Mouse (Mus musculus) liver, embryonic 14.5 days (tissue): ENCODE measurements around the gene Mrpl39. TPM values are rescaled to one million over a fixed set of nuclear protein-coding genes. Genes with fewer than 3 reads are reported as not detected.
A peak's percentile ranks its signal among the peaks of the same experiment; 100 is the strongest.

Source experiments
- ATAC-seq: fragments of 200-750 bp; cut with Nextera tagmentation; 2 replicates; pipeline ENCODE4 v1.8.0; 2017; ENCODE audit warnings: moderate number of reproducible peaks, mild to moderate bottlenecking, moderate library complexity; ENCODE audit not compliant: insufficient read depth
- DNase-seq, 3 experiments: peaks; one replicate each; pipeline ENCODE4 v3.0.0-alpha.2; 2012 to 2013; ENCODE audit warnings: low read depth in 3 of 3, low spot score in 3 of 3
- H3K27ac ChIP-seq: fragments of 300-500 bp; sonication (generic); 2 replicates; pipeline ENCODE4 v1.5.1; 2014; ENCODE audit warnings: moderate library complexity, mild to moderate bottlenecking, control low read depth, inconsistent platforms
- H3K27me3 ChIP-seq: fragments of 300-500 bp; sonication (generic); 2 replicates; pipeline ENCODE4 v1.6.1; 2014; ENCODE audit warnings: mild to moderate bottlenecking, low read length, moderate library complexity; ENCODE audit not compliant: control insufficient read depth, insufficient read depth
- H3K36me3 ChIP-seq: fragments of 300-500 bp; sonication (generic); replicated peaks from 2 replicates; pipeline ENCODE4 v1.6.1; 2014; ENCODE audit warnings: low read depth; ENCODE audit not compliant: control insufficient read depth, insufficient read depth
- H3K4me1 ChIP-seq, 2 experiments: fragments of 200-500 bp in 1 of 2; fragments of 300-500 bp in 1 of 2; sonication (generic) in 1 of 2; replicated peaks; 2 replicates each; pipeline ENCODE4 v1.6.1; 2012 to 2014; ENCODE audit warnings: antibody characterized with exemption in 1 of 2, inconsistent platforms in 1 of 2, low read length in 1 of 2; ENCODE audit not compliant: control insufficient read depth in 2 of 2, insufficient read depth in 2 of 2
- H3K4me2 ChIP-seq: fragments of 300-500 bp; sonication (generic); 2 replicates; pipeline ENCODE4 v1.6.1; 2014; ENCODE audit warnings: low read depth, mild to moderate bottlenecking, control low read depth, moderate library complexity
- H3K4me3 ChIP-seq, 2 experiments: fragments of 200-500 bp in 1 of 2; fragments of 300-500 bp in 1 of 2; sonication (generic) in 1 of 2; 2 replicates each; pipeline ENCODE4 v1.5.1; 2012 to 2014; ENCODE audit warnings: low read depth in 2 of 2, low read length in 2 of 2, mild to moderate bottlenecking in 2 of 2, control low read depth in 1 of 2, inconsistent platforms in 1 of 2, moderate library complexity in 1 of 2; ENCODE audit not compliant: insufficient read depth in 1 of 2
- H3K9ac ChIP-seq: fragments of 300-500 bp; sonication (generic); replicated peaks from 2 replicates; pipeline ENCODE4 v1.6.1; 2014; ENCODE audit warnings: mild to moderate bottlenecking, control low read depth, moderate library complexity
- H3K9me3 ChIP-seq: fragments of 300-500 bp; sonication (generic); 2 replicates; pipeline ENCODE4 v1.6.1; 2016; ENCODE audit warnings: low read length, mixed read lengths; ENCODE audit not compliant: control insufficient read depth
- CTCF ChIP-seq: IDR thresholded peaks from 2 replicates; pipeline ENCODE4 v1.5.1; 2016; ENCODE audit warnings: antibody characterized with exemption, low read depth, control low read depth
- EP300 ChIP-seq: IDR thresholded peaks from 2 replicates; pipeline ENCODE4 v1.6.1; 2016; ENCODE audit warnings: antibody characterized with exemption, low read depth
- WGBS: fragments of 180-500 bp; shearing (Covaris S2); extraction: QIAGEN DNeasy Blood & Tissue Kit; methylation state at CpG from one replicate; pipeline ENCODE4 v1.1.7; 2014; ENCODE audit not compliant: insufficient replicate concordance; 5-methylcytosine and 5-hydroxymethylcytosine counted together
- polyA plus RNA-seq, 2 experiments: library from polyadenylated mRNA; depleted of rRNA in 1 of 2; stranded (reverse) in 1 of 2; unstranded in 1 of 2; fragments of >200 nt; fragmentation: Nextera tagmentation in 1 of 2; extraction: Ambion mirVana in 1 of 2; gene quantifications; 2 replicates each; pipeline versions ENCODE4 v1.2.1 to v1.2.3; 2012 to 2014

Gene Mrpl39
- polyA plus RNA-seq (2012; rRNA removed), result 9.2 and 19.5 TPM in 2 replicates
- polyA plus RNA-seq (2014; fragmentation: Nextera tagmentation; extraction: Ambion mirVana), result 26.3 and 28.1 TPM in 2 replicates

GRCm38 (mm10) chr16:84735166-84736105, at the start of gene Mrpl39:
Gene Mrpl39, minus strand, starts transcription at chr16:84735742.
- H3K9me3 ChIP-seq, result no peaks in the 10 kb centered on the region
- H3K4me3 ChIP-seq, result peak within 1 kb of the TSS; percentile 87 to 99
- peak within 1 kb of the TSS; percentile 83 for H3K4me2 ChIP-seq
- ATAC-seq (peak; percentile 99), DNase-seq (peak; percentile 83 to 87 (median 85))
- no peaks in the 10 kb centered on the region; the same call in 1 of the 2 replicates for H3K36me3 ChIP-seq
- H3K4me1 ChIP-seq, result peaks cover 3 to 8% of the 10 kb centered on the region in 2 experiments; a peak in 3 of 4 replicates
- H3K27me3 ChIP-seq, result no peaks in the 10 kb centered on the region
- H3K9ac ChIP-seq, result peak within 1 kb of the TSS; percentile 74
- H3K27ac ChIP-seq, result no peak within 1 kb of the TSS
- under 1% methylated on average over 66 of the region's 66 CpGs for WGBS
- TF ChIP-seq CTCF (peak; percentile 91), EP300 (no peak)

GRCm38 (mm10) chr16:84784966-84785365, 49.4 kb upstream of the Mrpl39 start:
- 40% methylated on average over 7 of the region's 7 CpGs for WGBS
- TF ChIP-seq CTCF (no peak), EP300 (no peak)

DNA sequence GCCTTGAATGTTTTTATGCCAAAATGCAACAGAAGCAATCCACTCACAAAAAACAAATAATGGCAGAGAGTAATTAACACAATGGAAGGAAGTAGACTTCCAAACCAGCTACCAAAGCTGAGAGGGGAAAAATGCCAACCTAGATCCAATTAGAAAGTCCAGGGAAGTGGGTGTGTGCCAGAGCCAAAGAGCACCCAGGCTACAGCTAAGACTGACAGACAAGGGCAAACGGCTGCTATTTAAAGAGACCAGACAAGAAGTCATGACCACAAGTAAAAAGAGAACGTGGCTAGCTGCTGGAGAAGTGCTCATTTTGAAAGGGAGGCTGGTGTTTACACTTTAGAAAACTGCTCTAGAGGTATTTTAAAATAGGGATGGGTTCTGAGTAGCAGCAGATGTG, 47.7 kb upstream of the Mrpl39 start:
- H3K4me3 ChIP-seq, result no peak overlapping the region
- H3K4me1 ChIP-seq, result no peaks in the 10 kb centered on the region; a peak in 1 of 4 replicates
- no peak overlapping the region for H3K4me2 ChIP-seq
- no peak overlapping the region for H3K9ac ChIP-seq
- H3K27me3 ChIP-seq, result no peaks in the 10 kb centered on the region
- TF ChIP-seq EP300 (no peak), CTCF (no peak)
- ATAC-seq (no peak), DNase-seq (no peak)
- no peaks in the 10 kb centered on the region for H3K36me3 ChIP-seq
- H3K9me3 ChIP-seq, result no peaks in the 10 kb centered on the region
- no peak overlapping the region for H3K27ac ChIP-seq
- 17% methylated on average over 2 of the region's 2 CpGs for WGBS

More at GRCm38 (mm10) chr16:84784966-84785365, 49.4 kb upstream of the Mrpl39 start:
- no peak for DNase-seq
- H3K36me3 ChIP-seq, result no peaks in the 10 kb centered on the region
- no peak overlapping the region for H3K27ac ChIP-seq
- no peaks in the 10 kb centered on the region; a peak in 1 of 4 replicates for H3K4me1 ChIP-seq
- H3K27me3 ChIP-seq, result no peaks in the 10 kb centered on the region
- H3K4me3 ChIP-seq, result no peak overlapping the region
- H3K9ac ChIP-seq, result no peak overlapping the region
- no peak for ATAC-seq
- H3K4me2 ChIP-seq, result no peak overlapping the region
- no peaks in the 10 kb centered on the region for H3K9me3 ChIP-seq

DNA sequence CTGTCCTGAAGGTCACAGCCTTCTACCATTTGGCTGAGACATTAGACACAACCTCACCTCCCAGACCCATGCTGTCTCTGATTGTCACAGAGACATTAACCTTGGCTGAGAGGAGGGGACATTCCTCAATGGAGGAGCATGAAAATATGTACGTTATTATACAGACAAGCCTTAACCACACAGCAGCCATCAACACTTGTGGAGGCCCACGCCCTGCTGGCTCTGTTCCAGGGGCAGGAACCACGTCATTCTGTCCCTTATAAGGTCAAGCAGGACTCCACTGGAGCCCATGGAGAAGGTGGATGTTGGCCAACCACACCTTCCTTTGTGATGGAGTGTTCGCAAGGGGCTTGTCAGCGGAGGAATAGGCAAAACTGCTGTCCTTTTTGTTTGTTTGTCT, 44.2 kb upstream of the Mrpl39 start:
- Histone ChIP-seq H3K9ac (no peak overlapping the region), H3K4me3 (no peak overlapping the region), H3K9me3 (no peaks in the 10 kb centered on the region), H3K36me3 (no peaks in the 10 kb centered on the region), H3K4me2 (no peak overlapping the region), H3K27ac (no peak overlapping the region), H3K4me1 (no peaks in the 10 kb centered on the region; a peak in 1 of 4 replicates), H3K27me3 (peaks cover 9% of the 10 kb centered on the region)
- TF ChIP-seq EP300, result no peak
- TF ChIP-seq CTCF, result no peak
- WGBS, result 61% methylated on average over 5 of the region's 5 CpGs
- DNase-seq (no peak), ATAC-seq (no peak)

- 66% methylated on average over 6 of the region's 6 CpGs for WGBS
- no peak for ATAC-seq
- H3K9me3 ChIP-seq, result no peaks in the 10 kb centered on the region
- TF ChIP-seq CTCF (no peak), EP300 (no peak)
- no peak for DNase-seq
- H3K27me3 ChIP-seq, result peaks cover 16% of the 10 kb centered on the region
- H3K4me2 ChIP-seq, result no peak overlapping the region
- H3K4me3 ChIP-seq, result no peak overlapping the region
- H3K36me3 ChIP-seq, result no peaks in the 10 kb centered on the region
- no peak overlapping the region for H3K27ac ChIP-seq
- H3K9ac ChIP-seq, result no peak overlapping the region
- H3K4me1 ChIP-seq, result no peaks in the 10 kb centered on the region; a peak in 1 of 4 replicates
Measured at GRCm38 (mm10) chr16:84778861-84779630, 43.5 kb upstream of the Mrpl39 start.
